Mouse (Mus musculus) spleen, postnatal 10 days (tissue): ENCODE data around the gene Dtnb.

Source experiments
- DNase-seq, 2 experiments: peaks; one replicate each; pipeline ENCODE4 v3.0.0; 2021 to 2022; ENCODE audit warnings: low spot score in 2 of 2

Dtnb gene

DNA sequence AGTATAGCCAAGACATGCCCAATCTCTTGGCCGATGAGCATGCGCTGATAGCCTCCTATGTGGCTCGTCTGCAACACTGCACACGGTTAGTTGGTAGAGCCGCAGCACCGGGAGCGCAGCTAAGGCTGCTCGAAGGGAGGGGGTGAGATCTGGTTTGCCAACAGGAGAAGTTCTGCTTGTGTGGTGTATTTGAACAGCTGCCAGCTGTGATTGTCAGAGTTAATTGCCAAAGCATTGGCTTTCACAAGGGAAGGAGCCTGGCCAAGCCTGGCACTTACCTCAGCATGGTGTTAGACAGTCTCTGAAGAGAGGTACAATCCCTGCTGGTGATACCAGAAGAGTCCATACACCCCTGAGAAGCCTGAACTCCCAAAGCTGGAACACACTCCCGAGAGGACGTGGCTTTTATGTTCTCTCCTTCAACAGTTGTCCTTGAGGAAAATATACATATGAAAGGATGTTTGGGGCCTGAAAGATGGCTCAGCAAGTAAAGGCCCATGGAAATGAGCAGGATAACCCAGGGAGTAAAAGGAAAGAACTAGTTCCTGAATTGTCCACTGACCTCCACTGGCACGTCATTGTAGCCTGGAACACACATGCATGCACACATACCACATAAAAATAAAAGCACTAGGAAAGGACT lies 160.6 kb downstream of the Dtnb start:
- no peak for DNase-seq

DNA sequence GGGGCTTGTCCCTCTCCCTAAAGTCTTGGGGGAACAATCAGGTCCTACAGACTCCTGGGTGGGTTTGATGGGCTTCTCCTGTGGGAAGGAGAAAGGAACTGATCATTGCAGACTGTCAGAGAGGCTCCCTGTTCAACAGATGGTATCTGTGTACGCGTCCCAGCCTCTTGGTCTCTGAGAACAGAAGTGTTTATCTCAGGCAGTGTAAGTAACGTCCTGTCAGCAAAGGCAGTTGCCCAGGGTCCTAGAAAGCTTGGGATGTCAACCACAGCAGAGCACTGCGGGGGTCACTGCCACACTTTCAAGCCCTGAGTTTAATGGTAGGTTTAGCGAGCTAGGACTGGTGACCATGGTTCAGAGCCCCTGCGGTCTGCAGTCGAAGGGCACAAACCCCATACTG lies 161.1 kb downstream of the Dtnb start:
- DNase-seq: no peak

DNA sequence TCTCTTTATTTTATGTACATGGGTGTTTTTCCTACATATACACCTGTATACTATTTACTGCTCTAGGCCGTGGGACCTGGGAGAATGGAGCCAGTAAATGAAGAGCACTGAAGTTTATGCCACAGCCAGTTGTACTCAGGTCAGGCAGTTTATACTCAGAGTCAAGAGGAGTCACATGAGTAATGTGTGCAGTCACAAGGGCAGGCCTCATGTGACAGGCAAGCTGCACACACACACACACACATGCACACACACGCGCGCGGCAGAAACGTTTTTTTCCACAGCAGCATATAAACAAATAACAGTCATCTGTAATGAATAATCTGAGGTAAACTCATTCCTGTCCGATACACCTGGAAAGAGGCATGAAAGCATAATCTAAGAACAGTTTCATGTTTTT lies 164.8 kb downstream of the Dtnb start:
- DNase-seq: no peak

DNA sequence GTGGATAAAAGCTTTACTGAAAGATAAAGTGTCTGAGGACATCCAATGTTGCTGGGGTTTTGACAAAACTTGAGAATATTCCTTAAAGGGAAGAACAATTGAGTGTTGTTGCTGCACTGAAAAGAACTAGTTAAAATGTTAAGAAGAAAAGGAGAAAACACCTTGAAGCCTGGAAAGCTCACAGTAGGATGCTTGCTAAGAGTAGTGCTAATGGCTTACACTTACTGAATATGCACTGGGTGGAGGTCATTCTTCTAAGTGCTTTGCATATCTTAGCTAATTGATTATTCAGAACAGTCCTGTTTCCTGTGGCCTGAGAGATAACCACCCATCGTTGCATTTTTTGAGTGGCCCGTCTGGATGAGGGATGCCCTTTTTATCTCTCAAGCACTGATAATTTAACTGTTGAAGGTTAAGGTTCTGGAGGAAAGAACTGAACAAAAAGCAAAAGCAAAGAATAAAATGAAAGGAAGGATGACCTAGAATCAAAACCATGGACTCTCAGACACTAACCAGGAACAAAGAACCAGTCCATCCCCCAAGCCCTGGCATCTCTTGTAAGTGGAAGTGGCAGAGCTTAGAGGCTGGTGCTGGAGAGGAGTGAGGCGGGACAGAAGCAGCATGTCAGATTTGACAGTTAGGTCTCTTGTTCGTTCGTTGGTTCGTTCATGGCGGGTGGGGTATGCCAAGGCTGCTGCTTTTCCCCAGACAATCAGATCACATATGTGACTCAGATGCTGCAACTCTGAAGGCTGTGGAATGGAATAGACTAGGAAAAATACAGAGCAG lies 166.8 kb downstream of the Dtnb start:
- no peak for DNase-seq

DNA sequence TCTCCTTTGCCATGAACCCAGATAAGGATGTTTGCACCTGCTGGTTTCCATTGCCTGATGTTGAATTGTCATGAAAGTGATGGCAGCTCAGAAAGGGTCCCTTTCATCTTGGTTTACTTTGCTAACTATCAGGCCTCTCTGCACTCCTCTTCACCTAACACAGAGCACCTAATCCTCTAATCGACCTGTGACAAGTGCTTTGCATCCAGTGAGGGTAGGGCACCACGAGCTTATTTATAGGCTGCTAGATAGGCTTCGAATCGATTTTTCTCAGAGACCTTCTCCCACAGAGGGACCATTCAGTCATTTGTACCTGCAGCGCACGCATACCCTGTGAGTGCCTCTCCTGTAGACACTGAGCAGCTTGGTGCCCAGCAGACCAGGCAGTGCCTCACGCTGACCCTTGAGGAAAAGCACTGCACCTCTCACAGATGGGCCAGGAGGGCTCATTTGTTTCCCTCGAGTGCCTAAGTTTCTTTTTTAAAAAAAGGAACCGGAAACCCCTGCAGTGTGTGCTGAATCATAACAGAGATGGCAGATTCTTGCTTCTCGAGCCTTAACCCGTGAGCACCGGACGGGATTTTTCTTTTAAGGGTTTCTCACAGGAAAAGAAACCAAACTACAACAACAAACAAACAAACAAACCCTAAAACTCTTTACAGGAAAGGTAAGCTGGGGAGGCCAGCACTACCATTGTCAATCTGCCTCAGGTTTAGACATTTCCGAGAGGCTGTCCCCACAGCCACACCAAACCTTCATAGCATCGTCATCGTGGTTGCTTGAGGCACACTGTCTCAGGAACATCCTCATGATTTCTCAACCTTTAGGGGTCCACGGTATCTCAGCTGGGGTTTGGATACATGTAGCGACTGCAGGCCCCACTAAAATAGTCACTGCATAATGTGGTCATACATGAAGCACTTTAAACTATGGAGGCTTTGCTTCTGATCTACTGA lies 167.8 kb downstream of the Dtnb start:
- DNase-seq: peak; percentile 22 to 39

DNA sequence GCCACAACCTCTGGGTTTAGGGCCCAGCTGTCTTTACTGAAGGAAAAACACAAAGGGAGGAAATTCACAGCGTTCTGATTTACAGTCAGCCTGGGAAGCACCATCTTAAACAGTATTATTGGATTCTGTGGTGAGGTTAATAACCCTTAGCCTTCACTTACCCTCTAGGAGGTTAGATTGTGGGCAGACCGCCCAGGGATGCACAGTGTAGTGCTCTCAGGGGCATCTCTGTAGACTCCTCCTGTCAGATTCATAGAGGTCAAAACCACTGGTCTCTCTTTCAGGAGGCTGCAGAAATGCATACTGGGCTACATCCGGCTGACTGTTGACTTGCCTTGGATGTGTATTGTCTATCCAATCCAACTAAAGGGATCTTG lies 168.5 kb downstream of the Dtnb start:
- no peak for DNase-seq

DNA sequence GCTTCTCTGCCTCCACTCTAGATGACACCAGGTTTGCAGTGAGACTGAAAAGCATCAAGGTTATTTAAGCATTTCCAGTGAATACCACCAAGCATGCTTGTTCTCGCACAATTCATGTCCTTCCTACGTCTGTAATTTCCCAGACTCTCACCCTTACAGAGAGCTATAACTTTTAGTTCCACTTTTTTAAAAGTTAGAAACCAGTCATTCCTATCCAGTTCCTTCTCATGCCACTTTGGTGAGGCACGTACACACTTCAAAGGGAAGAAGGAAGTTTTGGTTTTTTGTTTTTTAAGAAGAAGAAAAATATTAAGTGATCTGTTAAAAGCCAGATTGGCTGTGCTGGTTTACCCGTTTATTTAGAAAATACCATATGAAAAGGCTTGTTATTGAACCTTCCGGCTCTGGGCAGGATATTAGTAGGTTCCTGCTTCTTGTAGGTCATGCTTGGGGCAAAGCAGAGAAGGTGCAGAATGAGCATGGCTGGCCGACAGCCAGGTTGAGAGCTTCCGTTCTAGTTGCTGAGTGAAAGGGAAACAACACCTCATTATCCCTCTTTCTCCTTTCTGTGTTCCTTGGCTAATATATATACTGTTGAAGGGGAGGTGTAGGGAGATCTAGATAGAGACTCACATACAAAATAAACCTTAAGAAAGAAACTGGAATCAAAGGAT lies 173.4 kb downstream of the Dtnb start:
- peak in 1 of 2 experiments; percentile 58 for DNase-seq

DNA sequence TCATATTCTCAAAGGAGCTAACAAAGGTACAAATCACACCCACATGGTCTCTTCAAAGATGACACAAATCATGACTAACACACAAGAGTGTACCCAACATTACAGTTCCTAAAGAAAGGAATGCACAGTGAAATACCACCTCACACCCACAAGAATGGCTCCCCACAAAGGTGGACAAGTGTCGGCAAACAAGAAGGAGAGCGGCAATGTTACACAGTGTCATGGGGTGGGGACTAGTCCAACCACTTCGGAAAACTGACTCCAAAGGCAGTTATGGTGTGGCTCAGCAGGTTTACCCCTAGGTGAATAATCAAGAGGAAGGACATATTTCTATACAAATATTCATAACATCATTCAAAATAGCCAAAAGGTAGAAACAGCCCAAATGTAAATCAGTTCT lies 174.2 kb downstream of the Dtnb start:
- DNase-seq: no peak

DNA sequence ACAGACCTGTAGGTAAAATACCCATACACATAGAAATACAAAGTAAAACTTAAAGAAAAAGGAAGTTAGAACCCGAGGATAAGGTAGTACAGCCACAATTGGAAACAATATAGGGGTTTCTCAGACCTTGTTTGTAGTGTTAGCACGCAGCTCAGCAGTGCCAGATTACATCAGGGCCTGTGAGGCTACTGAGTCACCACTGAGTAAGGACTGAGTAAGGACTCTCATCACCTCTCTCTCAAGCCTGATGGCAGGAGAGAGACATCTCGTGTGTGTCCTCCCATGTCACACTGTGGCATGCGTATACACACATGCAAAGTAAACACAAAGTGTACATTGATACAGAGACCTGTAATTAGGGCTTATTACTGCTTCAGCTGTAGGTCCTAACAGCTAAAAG lies 175.4 kb downstream of the Dtnb start:
- no peak for DNase-seq

DNA sequence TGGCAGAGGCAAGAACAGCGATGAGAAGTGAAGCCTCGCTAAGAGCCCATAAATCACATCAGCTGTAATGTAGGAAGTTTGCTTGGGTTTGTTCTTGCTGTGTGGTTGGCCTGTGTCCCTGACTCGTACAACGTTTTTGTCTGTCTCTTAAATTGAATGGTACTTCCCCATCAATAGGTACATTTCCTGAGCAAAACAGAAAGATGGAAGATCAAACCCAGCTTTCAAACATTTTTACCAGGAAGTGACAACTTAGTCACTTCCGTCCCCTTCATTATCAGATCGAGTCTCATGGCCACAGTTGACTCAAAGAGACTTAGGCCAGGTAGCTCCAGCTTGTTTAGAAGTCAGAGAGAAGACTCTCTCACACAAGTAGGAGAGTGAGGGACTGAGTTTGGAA lies 183.3 kb downstream of the Dtnb start:
- no peak for DNase-seq

DNA sequence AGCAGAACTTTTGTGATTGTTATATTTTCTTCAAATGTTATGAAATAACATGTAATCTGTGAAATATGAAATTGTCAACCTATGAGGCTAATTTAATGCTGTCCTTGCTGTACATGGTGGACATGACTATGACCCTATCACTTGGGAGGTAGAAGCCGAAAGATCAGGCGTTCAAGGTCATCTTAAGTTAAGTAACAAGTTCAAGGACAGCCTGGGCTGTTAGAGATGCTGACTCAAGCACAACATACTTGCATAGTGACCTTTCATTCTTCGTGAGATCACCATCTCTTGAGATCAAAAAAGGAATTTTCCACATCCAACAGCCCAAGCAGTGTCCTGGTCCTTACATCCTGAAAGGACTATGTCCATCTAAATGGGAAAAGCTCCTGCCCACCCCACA lies 184.0 kb downstream of the Dtnb start:
- no peak for DNase-seq

DNA sequence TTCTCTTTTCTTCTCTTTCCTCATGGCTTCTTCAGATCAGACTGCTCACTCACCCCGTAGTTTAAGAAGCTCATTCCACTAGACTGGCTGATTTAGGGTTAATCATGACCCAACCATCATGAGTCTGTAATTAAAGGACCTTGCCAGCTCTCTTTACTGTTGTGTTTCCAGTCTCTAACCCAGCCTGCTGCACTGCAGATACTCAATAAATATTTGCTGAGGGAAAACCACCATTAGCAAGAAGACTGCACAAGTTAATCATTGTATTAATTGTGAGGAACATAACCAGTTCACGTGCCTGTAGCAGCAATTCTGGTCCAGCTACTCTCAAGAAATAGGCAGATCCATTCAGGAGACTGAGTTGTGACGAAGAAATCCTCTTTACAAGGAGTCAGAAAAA lies 185.9 kb downstream of the Dtnb start:
- DNase-seq: no peak

DNA sequence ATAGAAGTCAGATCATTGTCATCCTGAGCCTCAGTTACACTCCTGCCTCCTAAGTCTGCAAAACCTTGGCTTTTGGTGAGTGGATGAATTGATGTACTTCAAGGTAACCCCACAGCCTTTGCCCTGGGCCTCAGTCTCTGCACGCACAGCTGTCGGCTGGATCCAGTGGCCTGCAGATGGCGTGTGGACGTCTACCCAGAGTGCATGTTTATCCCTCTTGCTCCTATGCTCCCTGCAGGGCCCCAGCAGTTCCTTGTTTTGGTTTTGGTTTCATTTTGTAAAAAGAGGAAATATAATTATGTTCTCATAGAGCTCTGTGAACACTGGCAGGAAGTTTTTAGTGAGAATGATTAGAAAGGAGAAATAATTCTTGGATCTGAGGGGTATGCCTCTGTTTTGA lies 187.2 kb downstream of the Dtnb start:
- peak in 1 of 2 experiments; percentile 68 for DNase-seq

DNA sequence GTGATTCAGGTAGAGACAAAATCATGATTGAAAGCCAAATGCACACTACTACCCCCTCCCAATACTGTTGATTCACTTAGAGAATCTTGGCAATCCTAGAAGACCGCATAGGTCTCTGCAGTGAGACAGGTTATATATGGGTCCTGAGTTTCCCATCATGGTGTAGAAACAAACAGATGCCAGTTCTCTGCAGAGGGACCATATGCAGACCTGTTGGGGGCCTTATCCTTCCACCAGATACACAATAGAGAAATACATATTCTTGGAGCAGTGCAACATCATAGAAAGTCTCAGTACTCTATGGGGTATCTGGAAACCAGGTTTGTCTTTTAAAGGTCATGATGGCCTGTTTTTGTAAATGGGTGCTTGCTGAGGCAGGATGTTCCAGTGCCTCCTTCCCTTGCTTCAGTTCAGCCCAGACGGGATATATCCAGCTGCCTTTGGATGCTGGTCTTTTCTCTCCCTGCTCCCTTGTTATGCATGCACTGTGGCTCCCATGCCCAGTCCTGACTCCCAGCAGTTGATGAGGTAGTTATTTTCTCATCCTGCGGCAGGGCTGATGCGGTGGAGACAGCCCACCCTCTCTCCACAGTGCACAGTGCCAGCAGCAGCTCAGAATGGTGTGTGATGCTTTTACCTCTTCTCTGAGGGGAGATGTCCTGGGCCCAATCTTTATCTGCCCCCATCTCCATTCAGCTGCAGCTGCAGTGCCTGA lies 188.9 kb downstream of the Dtnb start:
- no peak for DNase-seq

DNA sequence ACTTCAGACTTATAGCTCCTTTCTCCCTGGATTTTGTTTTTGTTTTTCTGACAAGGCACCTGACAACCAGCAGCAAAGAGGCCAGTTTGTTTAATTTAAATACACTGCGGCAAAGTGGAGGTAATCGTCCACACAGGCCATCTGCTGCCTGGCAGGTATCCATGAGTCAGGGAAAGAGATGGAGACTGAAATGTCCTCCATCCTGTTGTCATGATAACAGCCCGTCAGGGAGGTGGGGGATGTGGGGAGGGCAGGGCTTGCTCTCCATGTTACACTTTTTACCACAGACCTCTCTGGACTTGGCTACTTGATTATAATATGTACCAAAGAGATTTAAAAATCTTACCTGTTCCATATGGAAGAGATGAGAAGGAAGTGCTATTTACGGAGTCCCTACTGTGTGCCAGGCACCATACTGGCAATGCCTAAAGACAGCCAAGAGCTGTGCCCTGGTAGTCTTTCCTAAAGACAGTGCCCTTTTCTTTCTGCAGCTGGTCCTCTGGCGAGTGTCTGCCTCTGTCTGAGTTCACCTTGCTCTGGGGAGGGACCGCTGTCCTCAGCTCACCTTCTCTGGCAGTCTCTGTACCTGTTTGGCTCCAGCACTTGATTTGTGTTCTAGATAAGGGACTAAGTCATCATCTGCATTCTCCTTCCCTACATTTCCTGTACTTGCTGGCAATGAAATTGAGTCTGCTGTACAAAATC lies 189.6 kb downstream of the Dtnb start:
- no peak for DNase-seq

DNA sequence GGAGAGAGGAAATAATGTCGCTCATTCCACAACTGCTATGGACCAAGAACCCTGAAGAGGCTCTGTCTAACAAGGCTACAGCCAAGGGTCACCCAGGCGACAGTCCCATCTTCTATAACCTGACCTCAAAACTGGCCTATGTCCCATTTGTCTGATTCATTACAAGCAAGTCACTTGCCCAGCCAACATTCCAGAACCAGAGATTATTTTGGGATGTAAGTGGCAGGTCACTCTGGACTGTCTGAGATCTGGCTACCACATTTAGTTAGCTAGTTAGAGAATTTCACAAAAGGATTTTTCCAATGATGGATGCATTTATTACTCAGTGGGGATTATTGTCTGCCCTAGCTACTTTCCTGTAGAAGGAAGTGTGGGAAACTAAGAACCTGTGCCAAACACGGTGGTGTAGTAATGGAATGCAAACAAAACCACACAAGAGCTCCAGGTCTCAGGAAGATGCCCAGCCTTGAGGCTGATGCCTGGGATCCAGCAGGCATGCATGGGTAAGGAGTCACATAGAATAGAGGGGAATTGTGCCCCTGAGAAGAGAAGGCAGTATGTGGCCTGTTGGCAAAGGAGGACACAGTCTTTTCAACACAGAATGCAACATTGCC lies 192.1 kb downstream of the Dtnb start:
- DNase-seq: no peak

DNA sequence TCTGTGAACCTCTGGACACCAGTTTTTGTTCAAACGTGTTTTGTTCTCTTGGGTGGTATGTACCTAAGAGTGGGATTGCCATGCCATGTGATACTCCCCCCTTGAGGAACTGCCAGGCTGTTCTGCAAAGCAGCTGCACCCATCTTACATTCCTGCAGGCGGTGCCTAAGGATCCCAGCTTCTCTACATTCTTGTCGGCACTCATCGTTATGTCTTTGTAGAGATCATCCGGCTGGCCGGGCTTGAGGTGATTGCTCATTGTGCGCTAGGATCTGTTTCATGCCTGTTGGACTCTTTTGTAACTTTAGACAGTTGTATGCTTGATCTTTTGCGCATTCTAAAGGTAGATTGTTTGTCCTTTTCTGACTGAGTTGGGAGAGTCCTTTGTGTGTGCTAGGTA lies 195.2 kb downstream of the Dtnb start:
- no peak for DNase-seq

DNA sequence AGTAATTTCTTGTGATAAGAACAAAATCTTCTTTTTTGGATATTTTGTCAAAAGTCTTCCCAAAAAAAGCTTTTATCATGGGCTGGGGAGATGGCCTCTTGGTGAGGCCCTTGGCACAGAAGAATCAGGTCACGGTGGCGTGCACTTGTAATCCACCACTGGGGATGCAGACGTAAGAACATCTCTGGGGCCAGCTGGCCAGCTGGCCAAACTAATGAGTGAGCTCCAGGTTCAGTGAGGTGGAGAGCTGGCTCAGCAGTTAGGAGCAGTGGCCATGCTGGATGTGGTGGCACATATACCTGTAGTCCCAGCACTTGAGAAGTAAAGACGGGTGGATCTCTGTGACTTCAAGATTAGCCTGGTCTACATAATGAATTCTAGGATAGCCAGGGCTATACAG lies 196.2 kb downstream of the Dtnb start:
- no peak for DNase-seq

DNA sequence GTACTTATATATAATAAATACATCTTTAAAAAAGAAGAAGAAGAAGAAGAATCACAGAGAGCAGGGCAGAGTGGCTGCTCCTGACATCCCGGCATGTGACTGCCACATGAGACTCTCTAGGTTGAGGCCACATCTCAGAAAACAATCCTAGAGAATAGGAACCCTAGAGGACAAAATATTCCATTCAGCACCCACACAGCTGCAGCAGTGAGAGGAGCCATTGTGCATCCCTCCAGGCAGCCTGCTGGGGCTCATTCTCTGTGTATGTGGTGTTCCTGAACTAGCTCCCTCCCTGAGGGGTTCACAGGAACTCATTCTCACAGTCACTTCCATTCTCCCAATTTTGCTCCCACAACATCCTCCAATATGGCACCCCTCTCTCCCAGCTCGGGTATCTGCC lies 198.4 kb downstream of the Dtnb start:
- no peak for DNase-seq

DNA sequence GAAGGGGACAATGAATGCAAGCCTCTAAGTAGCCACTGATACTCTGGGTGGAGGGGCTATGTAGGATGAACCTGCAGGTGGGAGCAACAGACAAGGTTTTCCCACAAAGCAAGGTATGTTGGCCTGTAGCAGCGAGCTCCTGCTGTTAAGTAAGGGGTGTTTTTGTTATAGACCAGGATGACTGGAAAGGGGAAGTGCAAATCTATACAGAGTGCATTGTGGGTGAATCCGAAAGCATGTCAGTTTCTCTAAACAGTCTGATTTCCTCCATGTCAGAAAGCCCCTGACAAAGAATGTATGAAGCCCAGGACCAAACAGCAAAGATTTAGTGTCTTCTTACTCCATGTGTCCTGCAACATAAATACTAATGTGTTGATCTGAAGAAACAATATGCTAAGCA lies 198.9 kb downstream of the Dtnb start:
- no peak for DNase-seq
